Mouse (Mus musculus): ENCODE results near the gene Ifitm10. TPM values are rescaled to one million over a fixed set of nuclear protein-coding genes. Genes with fewer than 3 reads are reported as not detected.
"Not testable (repeated sequence)": the region's sequence is repeated elsewhere in the genome, so short reads cannot be mapped to it uniquely, and the experiment has no call there.

The Ifitm10 gene
- polyA plus RNA-seq, 1 experiment from 2014 or later: 0.53 TPM

DNA sequence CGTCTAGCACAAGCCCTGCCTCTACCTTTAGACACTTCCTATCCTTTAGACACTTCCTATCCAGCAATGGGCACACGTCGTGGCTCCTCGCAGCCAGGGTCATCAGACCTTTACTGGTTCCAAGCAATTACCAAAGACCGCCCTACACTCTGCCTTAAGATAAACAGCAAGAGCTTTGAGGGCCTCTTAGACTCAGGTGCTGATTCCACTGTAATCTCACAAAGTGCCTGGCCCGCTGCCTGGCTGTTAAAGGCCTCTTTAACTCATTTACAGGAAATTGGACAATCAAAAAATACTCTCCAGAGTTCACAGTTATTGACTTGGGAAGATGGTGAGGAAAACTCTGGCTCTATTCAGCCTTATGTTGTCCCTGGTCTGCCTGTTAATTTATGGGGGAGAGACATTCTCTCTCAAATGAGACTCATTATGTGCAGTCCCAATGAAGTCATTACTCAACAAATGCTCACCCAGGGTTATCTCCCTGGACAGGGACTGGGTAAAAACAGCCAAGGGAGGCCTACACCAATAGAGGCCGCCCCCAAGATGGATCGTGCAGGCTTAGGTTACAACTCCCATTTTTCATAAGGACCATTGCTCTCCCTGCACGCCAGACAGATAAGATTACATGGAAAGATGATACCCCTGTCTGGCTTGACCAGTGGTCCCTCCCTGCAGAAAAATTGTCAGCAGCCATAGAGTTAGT, 87.5 kb downstream of the Ifitm10 start:
- Histone ChIP-seq H3K4me1 (peaks cover 13% of the 10 kb centered on the region), H3K27me3 (ENCODE audit: low read depth, poor library complexity, severe bottlenecking) (peaks cover 27% of the 10 kb centered on the region)
- not testable (repeated sequence) for H3K27ac ChIP-seq; H3K4me3 ChIP-seq; H3K36me3 ChIP-seq; DNase-seq (ENCODE audit: low spot score); H3K9me3 ChIP-seq (replicated peaks)
- 25% methylated on average over 9 of the region's 9 CpGs for WGBS

DNA sequence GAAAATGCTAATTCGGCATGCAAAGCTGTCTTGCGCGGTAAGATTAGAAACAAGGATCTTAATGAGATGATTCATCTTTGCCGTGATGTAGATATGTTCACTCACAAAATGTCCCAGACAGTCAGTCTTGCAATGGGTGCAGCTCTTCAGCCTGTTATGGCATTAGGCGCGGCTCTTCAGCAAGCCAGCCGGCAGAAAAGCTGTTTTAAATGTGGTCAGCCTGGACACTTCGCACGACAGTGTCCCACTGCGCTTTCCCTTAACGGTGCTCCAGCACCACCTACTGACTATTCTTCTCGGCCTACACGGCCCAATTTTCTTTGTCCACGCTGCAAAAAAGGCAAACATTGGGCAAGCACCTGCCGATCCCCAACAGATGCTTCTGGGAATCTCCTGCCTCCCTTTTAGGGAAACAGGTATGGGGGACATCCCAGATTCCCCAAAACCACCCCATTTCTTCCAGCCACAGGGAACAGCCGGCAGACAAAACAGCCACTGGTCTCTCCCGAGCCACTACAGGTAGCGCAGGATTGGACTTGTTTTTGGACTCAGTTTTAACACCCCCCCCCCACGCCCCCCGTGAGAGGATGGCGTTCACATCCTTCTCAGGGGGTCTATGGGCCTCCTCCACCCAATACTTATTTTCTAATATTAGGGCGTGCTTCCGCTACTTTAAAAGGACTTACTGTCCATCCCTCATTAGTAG, 88.3 kb downstream of the Ifitm10 start:
- DNase-seq (ENCODE audit: low spot score): peak; percentile 61
- H3K4me3 ChIP-seq: peak overlapping the region; percentile 63
- H3K4me1 ChIP-seq: peaks cover 13% of the 10 kb centered on the region
- H3K27me3 ChIP-seq (ENCODE audit: low read depth, poor library complexity, severe bottlenecking): peaks cover 27% of the 10 kb centered on the region
- H3K36me3 ChIP-seq: no peaks in the 10 kb centered on the region
- H3K9me3 ChIP-seq (replicated peaks): no peaks in the 10 kb centered on the region
- 10% methylated on average over 23 of the region's 23 CpGs for WGBS
- peak overlapping the region; percentile 87; the same call in 1 of the 2 replicates for H3K27ac ChIP-seq

DNA sequence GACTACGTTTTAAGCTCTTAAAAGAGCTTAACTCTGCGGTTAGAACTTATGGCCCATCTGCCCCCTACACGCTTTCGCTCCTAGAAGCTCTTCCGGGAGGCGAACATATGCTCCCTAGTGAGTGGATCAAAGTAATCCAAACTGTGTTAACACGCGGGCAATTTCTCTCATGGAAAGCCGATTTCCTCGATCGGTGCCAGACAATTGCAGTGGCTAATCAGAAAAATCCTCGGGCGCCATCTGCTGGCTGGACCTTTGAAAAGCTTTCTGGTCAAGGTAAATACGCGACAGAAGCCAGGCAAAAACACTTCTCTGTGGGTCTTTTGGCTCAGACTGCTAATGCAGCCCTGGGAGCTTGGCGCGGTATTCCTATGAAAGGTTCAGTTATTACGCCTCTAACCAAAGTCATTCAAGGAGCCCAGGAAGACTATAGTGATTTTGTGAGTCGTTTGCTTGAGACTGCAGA, 88.9 kb downstream of the Ifitm10 start:
- peak overlapping the region; percentile 63 for H3K4me3 ChIP-seq
- H3K9me3 ChIP-seq (replicated peaks): no peaks in the 10 kb centered on the region
- H3K4me1 ChIP-seq: peaks cover 13% of the 10 kb centered on the region
- H3K27ac ChIP-seq: peak overlapping the region; percentile 87
- peak; percentile 95 for DNase-seq (ENCODE audit: low spot score)
- peaks cover 27% of the 10 kb centered on the region for H3K27me3 ChIP-seq (ENCODE audit: low read depth, poor library complexity, severe bottlenecking)
- under 1% methylated on average over 19 of the region's 19 CpGs for WGBS
- H3K36me3 ChIP-seq: no peaks in the 10 kb centered on the region

DNA sequence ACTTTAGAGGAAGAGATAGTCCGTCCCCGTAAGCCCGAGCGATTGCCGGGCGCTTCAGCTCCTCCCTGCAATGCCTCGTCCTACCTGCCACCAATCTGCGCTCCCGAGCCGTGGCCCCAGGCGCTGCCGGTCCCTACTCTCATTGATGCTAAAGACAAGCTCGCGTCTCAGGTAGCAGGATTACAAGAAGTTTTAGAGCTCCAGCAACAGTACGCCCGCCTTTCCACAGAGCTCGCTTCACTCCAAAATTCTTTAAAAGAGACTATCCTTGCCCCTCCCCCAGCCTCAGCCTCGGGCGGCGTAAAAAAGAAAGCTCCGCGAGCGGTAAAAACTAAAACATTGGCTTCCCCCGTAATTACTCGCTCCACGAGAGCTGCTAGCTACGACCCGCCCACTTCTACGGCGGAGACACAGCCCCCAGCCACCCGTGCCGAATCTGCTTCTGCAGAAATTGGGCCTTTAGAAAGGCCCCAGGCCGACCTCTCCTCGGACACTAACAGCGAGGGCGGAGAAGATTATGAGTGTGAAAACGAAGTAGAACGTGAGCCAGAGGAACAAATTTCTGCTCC, 89.4 kb downstream of the Ifitm10 start:
- Histone ChIP-seq H3K4me3 (peak overlapping the region; percentile 63), H3K27ac (peak overlapping the region; percentile 87), H3K36me3 (no peaks in the 10 kb centered on the region), H3K4me1 (peaks cover 13% of the 10 kb centered on the region), H3K27me3 (ENCODE audit: low read depth, poor library complexity, severe bottlenecking) (peaks cover 27% of the 10 kb centered on the region), H3K9me3 (replicated peaks) (no peaks in the 10 kb centered on the region)
- WGBS: under 1% methylated on average over 38 of the region's 38 CpGs
- peak; percentile 82 for DNase-seq (ENCODE audit: low spot score)

DNA sequence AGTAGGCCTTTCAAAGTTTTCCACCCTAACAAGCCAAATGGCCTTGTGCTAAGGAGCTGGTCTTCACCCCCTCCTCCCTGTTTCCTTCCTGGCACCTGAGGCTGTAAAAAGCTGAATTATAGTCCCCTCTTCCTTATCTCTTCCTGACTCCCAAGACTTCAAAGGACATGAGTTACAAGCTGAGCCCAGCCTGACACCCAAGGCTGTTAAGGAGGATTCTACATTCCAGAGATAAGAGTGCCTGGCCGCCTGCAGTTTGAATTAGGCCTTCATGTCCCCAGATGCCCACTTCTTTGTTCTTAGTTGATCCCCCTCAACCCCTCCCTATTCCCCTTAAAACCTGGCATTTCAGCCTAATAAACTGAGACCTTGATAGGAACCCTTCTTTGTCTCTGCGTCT, 90.7 kb downstream of the Ifitm10 start:
- not testable (repeated sequence) for H3K36me3 ChIP-seq; H3K27ac ChIP-seq; H3K9me3 ChIP-seq (replicated peaks); DNase-seq (ENCODE audit: low spot score); H3K4me3 ChIP-seq
- Histone ChIP-seq H3K27me3 (ENCODE audit: low read depth, poor library complexity, severe bottlenecking) (peaks cover 27% of the 10 kb centered on the region), H3K4me1 (peaks cover 13% of the 10 kb centered on the region)
- WGBS: 8% methylated on average over 2 of the region's 2 CpGs

DNA sequence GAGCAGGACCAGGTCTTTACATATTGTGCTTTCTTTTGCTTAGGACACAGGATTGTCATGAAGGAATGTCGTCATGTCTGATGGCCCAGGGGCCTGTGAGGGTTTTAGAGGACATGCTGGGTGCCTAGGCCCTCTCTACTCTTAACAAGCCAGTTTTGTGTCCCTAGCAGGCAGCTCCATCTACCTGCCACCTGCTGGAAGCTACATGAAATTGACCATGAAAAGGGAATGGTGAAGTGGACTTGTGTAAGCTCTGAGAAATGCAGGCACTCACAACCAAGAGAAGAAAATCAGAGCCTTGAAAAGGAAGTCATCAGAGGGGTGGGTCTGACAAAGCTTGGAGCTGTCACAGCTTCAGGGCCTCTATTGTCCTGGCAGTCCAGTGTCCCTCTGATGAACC, 94.3 kb downstream of the Ifitm10 start:
- H3K36me3 ChIP-seq; H3K4me1 ChIP-seq; H3K27ac ChIP-seq; H3K9me3 ChIP-seq (replicated peaks); DNase-seq (ENCODE audit: low spot score); H3K4me3 ChIP-seq: not testable (repeated sequence)
- H3K27me3 ChIP-seq (ENCODE audit: low read depth, poor library complexity, severe bottlenecking): peaks cover 13% of the 10 kb centered on the region
- WGBS: 79% methylated on average over 1 of the region's 1 CpGs

DNA sequence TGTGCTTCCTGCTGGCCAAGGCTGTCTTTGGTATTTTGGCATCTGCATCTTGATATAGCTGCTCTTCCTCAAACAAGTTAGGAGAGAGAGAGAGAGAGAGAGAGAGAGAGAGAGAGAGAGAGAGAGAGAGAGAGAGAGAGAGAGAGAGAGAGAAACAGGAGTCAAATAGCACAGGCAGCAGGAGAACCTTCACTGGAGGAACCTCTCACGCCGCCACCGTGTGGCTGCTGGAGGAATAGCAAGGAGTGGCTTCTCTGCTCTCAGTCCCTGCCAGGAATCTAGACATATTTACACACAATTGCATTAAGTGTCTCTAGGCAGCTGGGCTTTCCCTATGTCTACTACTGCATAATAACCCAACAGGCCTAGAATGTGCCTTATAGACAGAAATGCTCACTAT, 95.4 kb downstream of the Ifitm10 start:
- H3K27me3 ChIP-seq (ENCODE audit: low read depth, poor library complexity, severe bottlenecking): peaks cover 11% of the 10 kb centered on the region
- not testable (repeated sequence) for H3K36me3 ChIP-seq; H3K4me3 ChIP-seq; H3K4me1 ChIP-seq; H3K27ac ChIP-seq; H3K9me3 ChIP-seq (replicated peaks)
- whole genome bisulfite sequencing: 0% methylated on average over 3 of the region's 3 CpGs
- peak; percentile 70 for DNase-seq (ENCODE audit: low spot score)

Other genes starting within 250 kb of the Ifitm10 start
- not detected in 2 replicates for gene Gm39115, start 237.7 kb downstream of the Ifitm10 start, polyA plus RNA-seq (2016; fragmentation: Nextera tagmentation; extraction: Ambion mirVana)
- gene Gm45337, start 229.1 kb downstream of the Ifitm10 start, polyA plus RNA-seq (2016; fragmentation: Nextera tagmentation; extraction: Ambion mirVana): not detected in 2 replicates
- gene Gm29735, start 216.6 kb downstream of the Ifitm10 start, polyA plus RNA-seq (2016; fragmentation: Nextera tagmentation; extraction: Ambion mirVana): not detected in 2 replicates
- gene Gm4553, start 208.0 kb downstream of the Ifitm10 start, polyA plus RNA-seq (2016; fragmentation: Nextera tagmentation; extraction: Ambion mirVana): not detected in 2 replicates
- gene Krtap5-2, start 197.7 kb downstream of the Ifitm10 start, polyA plus RNA-seq (2016; fragmentation: Nextera tagmentation; extraction: Ambion mirVana): not detected in 2 replicates
- gene Gm10153, start 183.4 kb downstream of the Ifitm10 start, polyA plus RNA-seq (2016; fragmentation: Nextera tagmentation; extraction: Ambion mirVana): not detected in 2 replicates
- gene Krtap5-3, start 172.4 kb downstream of the Ifitm10 start, polyA plus RNA-seq (2016; fragmentation: Nextera tagmentation; extraction: Ambion mirVana): not detected in 2 replicates
- gene Gm7579, start 161.9 kb downstream of the Ifitm10 start, polyA plus RNA-seq (2016; fragmentation: Nextera tagmentation; extraction: Ambion mirVana): not detected in 2 replicates
- gene Krtap5-5, start 143.8 kb downstream of the Ifitm10 start, polyA plus RNA-seq (2016; fragmentation: Nextera tagmentation; extraction: Ambion mirVana): not detected in 2 replicates
- not detected in 2 replicates for gene Gm40460, start 132.7 kb downstream of the Ifitm10 start, polyA plus RNA-seq (2016; fragmentation: Nextera tagmentation; extraction: Ambion mirVana)
- not detected in 2 replicates for gene Gm2431, start 115.4 kb downstream of the Ifitm10 start, polyA plus RNA-seq (2016; fragmentation: Nextera tagmentation; extraction: Ambion mirVana)
- gene Gm4559, start 99.4 kb downstream of the Ifitm10 start, polyA plus RNA-seq (2016; fragmentation: Nextera tagmentation; extraction: Ambion mirVana): not detected in 2 replicates
- not detected in 2 replicates for gene Krtap5-1, start 76.6 kb downstream of the Ifitm10 start, polyA plus RNA-seq (2016; fragmentation: Nextera tagmentation; extraction: Ambion mirVana)
- gene Krtap5-4, start 70.2 kb downstream of the Ifitm10 start, polyA plus RNA-seq (2016; fragmentation: Nextera tagmentation; extraction: Ambion mirVana): not detected in 2 replicates
- gene Gm49369, start 8.9 kb upstream of the Ifitm10 start, polyA plus RNA-seq (2016; fragmentation: Nextera tagmentation; extraction: Ambion mirVana): 0.63 and 1.1 TPM in 2 replicates
- gene Ctsd, start 14.3 kb upstream of the Ifitm10 start, polyA plus RNA-seq (2016; fragmentation: Nextera tagmentation; extraction: Ambion mirVana): 121 and 132 TPM in 2 replicates
- 0.25 TPM in 1 of 2 replicates, not detected in the other for gene Syt8, start 61.1 kb upstream of the Ifitm10 start, polyA plus RNA-seq (2016; fragmentation: Nextera tagmentation; extraction: Ambion mirVana)
- 2.4 and 3.6 TPM in 2 replicates for gene Tnni2, start 68.1 kb upstream of the Ifitm10 start, polyA plus RNA-seq (2016; fragmentation: Nextera tagmentation; extraction: Ambion mirVana)
- 28.7 and 31.1 TPM in 2 replicates for gene Lsp1, start 87.1 kb upstream of the Ifitm10 start, polyA plus RNA-seq (2016; fragmentation: Nextera tagmentation; extraction: Ambion mirVana)
- 1.6 and 1.7 TPM in 2 replicates for gene Tnnt3, start 125.1 kb upstream of the Ifitm10 start, polyA plus RNA-seq (2016; fragmentation: Nextera tagmentation; extraction: Ambion mirVana)
- gene Mrpl23, start 158.9 kb upstream of the Ifitm10 start, polyA plus RNA-seq (2016; fragmentation: Nextera tagmentation; extraction: Ambion mirVana): 25.9 and 33.7 TPM in 2 replicates